Mouse (Mus musculus): ENCODE measurements around the gene Zfp976. TPM values are rescaled to one million over a fixed set of nuclear protein-coding genes. Genes with fewer than 3 reads are reported as not detected.
"Not testable (repeated sequence)": the region's sequence is repeated elsewhere in the genome, so short reads cannot be mapped to it uniquely, and the experiment has no call there.

Zfp976 gene
- polyA plus RNA-seq, 1 experiment from 2014 or later: 0.84 TPM

DNA sequence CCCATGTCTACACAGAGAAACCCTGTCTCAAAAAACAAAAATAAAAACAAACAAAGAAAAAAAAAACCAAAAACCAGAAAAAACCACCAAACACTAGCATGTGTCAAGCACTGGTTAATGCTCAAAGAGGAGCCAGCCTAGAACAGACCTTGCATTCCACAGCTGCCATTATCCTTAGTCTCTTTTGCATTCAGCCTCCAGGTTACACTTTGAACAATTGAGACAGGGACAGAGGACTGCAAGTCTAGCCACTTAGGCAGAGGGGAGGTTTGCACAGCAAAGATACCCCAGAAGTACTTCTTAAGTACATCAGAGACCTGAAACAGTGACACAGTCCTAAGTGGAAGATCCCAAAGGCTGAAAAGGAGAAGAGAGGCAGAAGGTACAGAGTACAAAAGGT lies 51.1 kb downstream of the Zfp976 start:
- DNase-seq (ENCODE audit: low spot score); H3K4me1 ChIP-seq (replicated peaks; ENCODE audit: control insufficient read depth, insufficient read depth); H3K27me3 ChIP-seq (ENCODE audit: control insufficient read depth, insufficient read depth, low read length); ATAC-seq (ENCODE audit: low FRiP score, low TSS enrichment); H3K27ac ChIP-seq (replicated peaks); H3K4me2 ChIP-seq (replicated peaks; ENCODE audit: low read depth); H3K9ac ChIP-seq (ENCODE audit: low read length); H3K9me3 ChIP-seq (ENCODE audit: control insufficient read depth, low read length); H3K4me3 ChIP-seq (ENCODE audit: low read depth, low read length); H3K36me3 ChIP-seq (ENCODE audit: control insufficient read depth, insufficient read depth, low read length): not testable (repeated sequence)

DNA sequence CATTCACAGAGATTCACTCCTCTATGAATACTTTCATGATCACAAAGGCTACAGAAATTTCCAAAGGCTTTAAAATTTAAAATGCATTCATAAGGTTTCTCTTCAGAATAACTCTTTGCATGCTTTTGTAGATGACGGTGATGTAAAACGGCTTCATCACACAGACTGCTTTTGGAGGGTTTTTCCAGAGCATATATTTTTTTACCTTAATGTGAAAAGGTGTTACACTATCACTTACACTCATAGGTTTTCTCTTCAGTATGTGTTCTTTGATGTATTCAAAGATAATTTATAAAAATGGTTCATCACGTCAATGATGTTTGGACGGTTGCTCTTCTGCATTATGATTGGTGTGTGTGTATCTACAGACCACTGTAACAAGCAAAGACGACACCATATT lies 63.9 kb downstream of the Zfp976 start, which contains the start of gene Gm21028:
Gene Gm21028 (minus strand): TSS at position 101 of the 400 bp plus-strand sequence.
- Histone ChIP-seq H3K27me3 (ENCODE audit: control insufficient read depth, insufficient read depth, low read length) (no peaks in the 10 kb centered on the region), H3K9ac (ENCODE audit: low read length) (no peak within 1 kb of the TSS), H3K4me1 (replicated peaks; ENCODE audit: control insufficient read depth, insufficient read depth) (no peaks in the 10 kb centered on the region), H3K36me3 (ENCODE audit: control insufficient read depth, insufficient read depth, low read length) (no peaks in the 10 kb centered on the region), H3K27ac (replicated peaks) (no peak within 1 kb of the TSS), H3K4me3 (ENCODE audit: low read depth, low read length) (no peak within 1 kb of the TSS), H3K4me2 (replicated peaks; ENCODE audit: low read depth) (no peak within 1 kb of the TSS), H3K9me3 (ENCODE audit: control insufficient read depth, low read length) (peaks cover 7% of the 10 kb centered on the region; the same call in 1 of the 2 replicates)
- TF ChIP-seq CTCF (IDR thresholded peaks at IDR 0.05; ENCODE audit: low read depth): no peak
- WGBS: 90% methylated on average over 5 of the region's 5 CpGs
- no peak for ATAC-seq (ENCODE audit: low FRiP score, low TSS enrichment)
- DNase-seq (ENCODE audit: low spot score): no peak

Small RNAs within 50 kb of the gene (microRNA-seq; reads per million reads assigned to microRNA genes)
- gene Gm24938: not detected

Other genes starting within 250 kb of the Zfp976 start
- not detected in 2 replicates for gene 4933421I07Rik, start 194.5 kb downstream of the Zfp976 start, polyA plus RNA-seq (2015; fragmentation: Nextera tagmentation; extraction: Ambion mirVana)
- gene Zfp141, start 136.8 kb downstream of the Zfp976 start, polyA plus RNA-seq (2015; fragmentation: Nextera tagmentation; extraction: Ambion mirVana): 2.3 and 2.7 TPM in 2 replicates
- not detected in 2 replicates for gene Gm21028, start 64.0 kb downstream of the Zfp976 start, polyA plus RNA-seq (2015; fragmentation: Nextera tagmentation; extraction: Ambion mirVana)
- gene Zfp977, start 50.0 kb downstream of the Zfp976 start, polyA plus RNA-seq (2015; fragmentation: Nextera tagmentation; extraction: Ambion mirVana): 0.70 and 0.91 TPM in 2 replicates
- 2.3 and 2.5 TPM in 2 replicates for gene Zfp975, start 50.2 kb upstream of the Zfp976 start, polyA plus RNA-seq (2015; fragmentation: Nextera tagmentation; extraction: Ambion mirVana)
- not detected in 2 replicates for gene Gm17067, start 84.4 kb upstream of the Zfp976 start, polyA plus RNA-seq (2015; fragmentation: Nextera tagmentation; extraction: Ambion mirVana)
- gene Vmn2r62, start 150.9 kb upstream of the Zfp976 start, polyA plus RNA-seq (2015; fragmentation: Nextera tagmentation; extraction: Ambion mirVana): not detected in 2 replicates
- gene Gm2381, start 224.6 kb upstream of the Zfp976 start, polyA plus RNA-seq (2015; fragmentation: Nextera tagmentation; extraction: Ambion mirVana): not detected in 2 replicates